Mouse (Mus musculus): ENCODE data around the gene Plk5. TPM values are rescaled to one million over a fixed set of nuclear protein-coding genes. Genes with fewer than 3 reads are reported as not detected.

Plk5 gene
- total RNA-seq, 2 experiments from 2014 or later: 0.49 to 0.64 TPM

- DNase-seq: no peak
- intact Hi-C loops (cut with DNase I): loop anchor here (5.0 kb wide), 1 partner anchor 48 kb away; the partner anchor contains the start of gene Tcf3
Measured at GRCm38 (mm10) chr10:80384709-80385108, 28.4 kb downstream of the Plk5 start.

GRCm38 (mm10) chr10:80385310-80385709 lies 29.1 kb downstream of the Plk5 start:
- intact Hi-C loops (cut with DNase I): loop anchor here (5.0 kb wide), 1 partner anchor 47 kb away; the partner anchor contains the start of gene Tcf3
- no peak for DNase-seq

- no peak for DNase-seq
- intact Hi-C loops (cut with DNase I): loop anchor here (5.0 kb wide), 1 partner anchor 46 kb away; the partner anchor contains the start of gene Tcf3
Measured at GRCm38 (mm10) chr10:80385811-80386734, 29.8 kb downstream of the Plk5 start.

GRCm38 (mm10) chr10:80386735-80387471 lies 30.6 kb downstream of the Plk5 start:
- intact Hi-C loops (cut with DNase I): loop anchor here (5.0 kb wide), 1 partner anchor 45 kb away; the partner anchor contains the start of gene Tcf3
- peak in 1 of 2 experiments; percentile 36 for DNase-seq

GRCm38 (mm10) chr10:80387522-80387959 lies 31.3 kb downstream of the Plk5 start, which contains the start of gene Mex3d:
Mex3d (minus strand) TSS chr10:80387659.
- intact Hi-C loops (cut with DNase I): loop anchor here (5.0 kb wide), 1 partner anchor 45 kb away; the partner anchor contains the start of gene Tcf3
- peak; percentile 90 for DNase-seq

- intact Hi-C loops (cut with DNase I): loop anchor here (1.0 to 5.0 kb wide), 2 partner anchors 10 to 44 kb away; partner anchors contain the start of gene Tcf3
- no peak for DNase-seq
Measured at GRCm38 (mm10) chr10:80388731-80389130, 32.5 kb downstream of the Plk5 start.

GRCm38 (mm10) chr10:80389185-80389708 lies 33.0 kb downstream of the Plk5 start:
- intact Hi-C loops (cut with DNase I): loop anchor here (5.0 kb wide), 1 partner anchor 43 kb away; the partner anchor contains the start of gene Tcf3
- DNase-seq: no peak

- no peak for DNase-seq
- intact Hi-C loops (cut with DNase I): no loop called here
Measured at GRCm38 (mm10) chr10:80390697-80391096, 34.4 kb downstream of the Plk5 start.

- intact Hi-C loops (cut with DNase I): no loop called here
- no peak for DNase-seq
Measured at GRCm38 (mm10) chr10:80392687-80393086, 36.4 kb downstream of the Plk5 start.

GRCm38 (mm10) chr10:80395025-80395627 lies 38.9 kb downstream of the Plk5 start:
- intact Hi-C loops (cut with DNase I): no loop called here
- no peak for DNase-seq

GRCm38 (mm10) chr10:80396822-80397523 lies 40.7 kb downstream of the Plk5 start:
- intact Hi-C loops (cut with DNase I): no loop called here
- no peak for DNase-seq

- no peak for DNase-seq
- intact Hi-C loops (cut with DNase I): loop anchor here (1.0 kb wide), 1 partner anchor 9 kb away; no protein-coding TSS in a partner anchor
Measured at GRCm38 (mm10) chr10:80397524-80398173, 41.4 kb downstream of the Plk5 start.

- intact Hi-C loops (cut with DNase I): loop anchor here (1.0 kb wide), 1 partner anchor 10 kb away; no protein-coding TSS in a partner anchor
- DNase-seq: no peak
Measured at GRCm38 (mm10) chr10:80398174-80398535, 41.9 kb downstream of the Plk5 start.

- intact Hi-C loops (cut with DNase I): loop anchor here (1.0 kb wide), 1 partner anchor 10 kb away; no protein-coding TSS in a partner anchor
- peak; percentile 97 to 98 for DNase-seq
Measured at GRCm38 (mm10) chr10:80398719-80399190, 42.5 kb downstream of the Plk5 start.

GRCm38 (mm10) chr10:80399191-80399972 lies 43.1 kb downstream of the Plk5 start, which contains the start of gene Mbd3:
Mbd3 (minus strand) TSS chr10:80399550.
- intact Hi-C loops (cut with DNase I): no loop called here
- DNase-seq: peak; percentile 99

GRCm38 (mm10) chr10:80399973-80400703 lies 43.9 kb downstream of the Plk5 start:
- DNase-seq: no peak
- intact Hi-C loops (cut with DNase I): no loop called here

- no peak for DNase-seq
- intact Hi-C loops (cut with DNase I): no loop called here
Measured at GRCm38 (mm10) chr10:80400704-80401161, 44.5 kb downstream of the Plk5 start.

All from heart, postnatal 36 days (tissue).